Mouse (Mus musculus): Measurements from ENCODE around the gene Rmnd5b.
A peak's percentile ranks its signal among the peaks of the same experiment; 100 is the strongest.
"Not testable (repeated sequence)": the region's sequence is repeated elsewhere in the genome, so short reads cannot be mapped to it uniquely, and the experiment has no call there.

Rmnd5b gene

GRCm38 (mm10) chr11:51649111-51649888 is 13.6 kb upstream of the Rmnd5b start:
- DNase-seq, result peak; percentile 31 to 37

GRCm38 (mm10) chr11:51648566-51648965 is 12.9 kb upstream of the Rmnd5b start:
- DNase-seq, result peak; percentile 59 to 74

- peak; percentile 47 to 59 for DNase-seq
Measured at GRCm38 (mm10) chr11:51646751-51647667, 11.3 kb upstream of the Rmnd5b start.

GRCm38 (mm10) chr11:51646245-51646644 is 10.5 kb upstream of the Rmnd5b start:
- no peak for DNase-seq

DNA sequence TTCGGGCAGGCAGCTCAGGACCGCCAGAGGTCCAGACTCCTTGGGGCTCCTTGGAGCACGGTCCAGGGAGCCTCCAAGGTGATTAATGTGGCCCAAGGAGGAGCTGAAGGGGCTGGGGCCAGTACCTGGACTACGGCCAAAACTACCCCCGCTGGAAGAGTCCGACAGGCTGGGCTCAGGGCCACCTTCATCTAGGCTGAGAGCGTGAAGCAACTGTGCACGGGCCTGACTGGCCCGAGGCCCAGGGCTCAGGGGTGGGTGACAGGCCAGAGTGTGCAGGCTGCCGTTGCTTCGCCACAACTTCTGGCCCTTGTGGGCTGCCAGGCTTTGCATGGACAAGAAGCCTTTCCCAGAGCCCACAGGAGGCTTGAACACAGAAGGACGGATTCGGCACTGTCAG is 9.6 kb upstream of the Rmnd5b start:
- peak; percentile 25 to 37 for DNase-seq

DNA sequence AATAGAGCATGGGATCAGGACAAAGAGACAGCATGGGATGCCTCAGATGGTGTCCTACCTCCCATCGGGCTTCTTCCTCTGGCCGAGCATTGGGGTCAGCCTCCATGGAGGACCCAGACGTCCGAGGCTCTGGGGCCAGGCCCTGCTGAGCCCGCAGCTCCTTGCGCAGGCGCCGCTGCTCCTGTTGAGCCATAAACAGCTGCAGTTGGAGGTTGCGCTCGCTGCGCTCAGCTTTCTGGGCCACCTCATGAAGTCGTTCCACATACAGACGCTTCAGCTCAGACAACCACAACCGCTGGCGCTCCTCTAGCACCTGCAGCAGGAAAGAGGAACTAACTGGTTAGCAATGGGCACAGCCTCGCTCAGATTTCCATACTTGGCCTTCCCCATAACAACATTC is 8.5 kb upstream of the Rmnd5b start:
- no peak for DNase-seq

DNA sequence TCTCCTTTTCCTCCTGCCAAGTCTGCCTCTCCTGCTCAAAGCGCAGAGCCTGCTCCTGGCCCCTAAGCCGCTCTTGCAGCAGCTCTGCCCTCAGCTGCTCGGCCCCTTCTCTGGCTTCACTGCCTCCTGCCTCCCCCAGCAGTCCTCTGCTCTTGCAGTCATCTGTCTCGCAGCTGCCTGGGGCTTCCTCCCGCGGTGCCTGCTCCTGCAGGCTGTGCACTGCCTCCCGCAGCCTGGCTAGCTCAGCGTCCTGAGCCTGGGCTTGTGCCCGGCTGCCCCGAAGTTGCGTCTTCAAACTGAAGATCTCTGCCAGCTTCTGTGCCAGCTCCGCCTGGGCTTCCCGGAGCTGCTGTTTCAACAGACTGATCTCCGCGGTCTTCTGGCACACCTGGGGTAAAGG is 8.1 kb upstream of the Rmnd5b start:
- DNase-seq, result no peak

DNA sequence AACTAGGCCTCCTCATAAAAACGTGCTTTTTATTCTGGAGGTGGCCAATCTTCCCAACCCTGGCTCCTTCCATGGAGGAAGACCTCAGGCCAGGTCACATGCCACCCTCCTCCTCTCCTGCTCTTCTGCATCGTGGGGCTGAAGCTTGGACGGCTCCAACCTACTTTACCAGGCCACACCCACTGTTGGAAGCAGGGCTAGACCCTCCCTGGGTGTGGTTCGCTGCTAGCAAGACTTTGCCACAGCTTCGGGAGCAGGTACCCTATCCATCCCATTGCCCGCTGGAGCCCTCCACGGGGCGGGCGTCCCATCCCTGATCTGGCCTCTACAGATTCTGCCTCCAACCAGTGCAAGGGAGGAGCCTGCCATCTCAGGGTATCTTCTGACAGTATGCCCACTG is 7.5 kb upstream of the Rmnd5b start:
- no peak for DNase-seq

GRCm38 (mm10) chr11:51640748-51641147 is 5.1 kb upstream of the Rmnd5b start:
- no peak for DNase-seq

DNA sequence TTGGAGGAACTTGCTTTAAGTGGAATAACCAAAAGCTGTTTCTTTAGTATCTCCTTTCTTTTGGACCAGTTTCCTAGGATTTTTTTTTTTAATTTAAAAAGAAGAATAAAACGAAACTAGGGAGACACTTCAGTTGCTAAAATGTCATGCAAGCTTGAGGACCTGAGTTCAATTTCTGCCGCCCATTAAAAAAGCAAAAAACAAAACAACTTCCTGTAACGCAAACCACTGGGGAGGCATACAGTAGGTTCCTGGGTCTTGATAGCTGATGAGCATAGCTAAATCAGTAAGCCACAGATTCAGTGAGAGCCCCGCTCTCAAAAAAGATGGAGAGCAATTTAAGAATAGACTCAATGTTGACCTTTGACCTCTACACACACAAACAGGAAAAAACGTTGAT is 2.8 kb upstream of the Rmnd5b start:
- DNase-seq, result no peak

DNA sequence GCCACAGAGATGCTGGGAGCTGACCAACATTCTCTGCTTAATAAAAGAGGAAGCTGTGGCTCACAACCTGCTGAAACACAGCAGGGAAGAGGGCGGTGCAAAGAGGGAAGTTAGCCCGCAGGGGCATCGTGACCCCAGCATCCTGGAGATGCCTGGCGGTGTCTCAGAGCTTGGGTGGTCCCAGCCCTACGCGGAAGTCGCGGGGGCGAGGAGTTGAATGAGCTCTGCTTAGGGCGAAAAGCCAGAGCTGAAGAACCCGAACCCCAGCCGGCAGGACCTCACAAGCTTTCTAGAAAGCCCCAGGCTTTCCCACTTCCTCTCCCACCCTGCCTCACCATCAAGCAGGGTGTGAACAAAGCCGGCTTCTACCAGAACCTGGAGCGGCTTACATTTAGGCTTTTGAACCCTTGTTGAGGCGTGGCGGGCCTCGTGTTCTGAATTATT is 2.3 kb upstream of the Rmnd5b start:
- DNase-seq, result peak; percentile 67 to 77

DNA sequence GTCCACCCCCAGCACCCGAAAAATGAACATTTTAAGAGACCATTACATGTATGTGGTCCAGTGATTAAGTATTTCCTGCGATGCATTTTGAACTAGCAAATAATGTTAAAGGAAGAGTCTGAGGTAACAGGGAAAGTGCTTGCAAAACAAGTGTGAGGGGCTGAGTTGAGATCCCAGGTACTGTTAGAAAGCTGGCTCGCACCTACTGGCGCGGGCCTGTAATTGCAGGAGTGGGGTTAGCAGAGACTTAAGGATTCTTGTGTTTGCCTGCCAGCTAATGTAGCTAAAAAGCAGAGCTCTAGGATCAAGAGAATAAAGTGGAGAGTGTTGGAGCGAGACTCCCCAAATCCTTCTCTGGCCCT is 608 bp upstream of the Rmnd5b start:
- DNase-seq, result peak; percentile 75 to 84

GRCm38 (mm10) chr11:51635127-51635524 is 570 bp downstream of the Rmnd5b start:
- DNase-seq, result no peak

- DNase-seq, result no peak
Measured at GRCm38 (mm10) chr11:51633721-51634120, 2.0 kb downstream of the Rmnd5b start.

GRCm38 (mm10) chr11:51633200-51633599 is 2.5 kb downstream of the Rmnd5b start:
- not testable (repeated sequence) for DNase-seq

DNA sequence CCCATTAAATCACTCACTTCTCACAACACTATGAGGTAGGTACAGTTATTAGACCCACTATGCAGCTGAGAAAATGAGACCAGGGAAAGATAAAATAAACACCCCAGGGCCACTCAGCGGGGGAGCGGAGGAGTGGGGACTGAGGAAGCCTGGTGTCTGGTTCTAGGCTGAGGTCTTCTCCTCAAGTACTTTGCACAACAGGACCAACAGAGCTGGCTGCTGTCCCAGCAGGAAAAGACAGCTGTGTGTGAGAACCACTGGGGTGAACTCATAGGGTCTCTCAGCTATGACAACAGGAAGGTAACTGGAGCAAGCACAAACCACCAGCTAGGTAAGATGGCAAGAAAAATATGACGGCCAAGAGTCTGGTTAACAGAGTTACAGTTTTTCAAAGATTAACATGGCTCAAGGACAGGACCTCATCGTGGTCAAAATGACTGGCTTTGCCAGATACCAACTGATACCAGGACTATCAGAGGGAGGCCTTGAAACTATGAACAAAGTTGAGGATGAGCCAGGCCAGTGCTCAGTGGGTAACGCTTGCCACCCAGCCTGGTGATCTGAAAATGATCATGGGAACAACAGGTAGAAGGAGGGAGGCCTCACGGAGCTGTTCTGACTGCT is 3.5 kb downstream of the Rmnd5b start:
- peak; percentile 21 to 45 for DNase-seq

GRCm38 (mm10) chr11:51629651-51630314 is 5.9 kb downstream of the Rmnd5b start:
- no peak for DNase-seq

DNA sequence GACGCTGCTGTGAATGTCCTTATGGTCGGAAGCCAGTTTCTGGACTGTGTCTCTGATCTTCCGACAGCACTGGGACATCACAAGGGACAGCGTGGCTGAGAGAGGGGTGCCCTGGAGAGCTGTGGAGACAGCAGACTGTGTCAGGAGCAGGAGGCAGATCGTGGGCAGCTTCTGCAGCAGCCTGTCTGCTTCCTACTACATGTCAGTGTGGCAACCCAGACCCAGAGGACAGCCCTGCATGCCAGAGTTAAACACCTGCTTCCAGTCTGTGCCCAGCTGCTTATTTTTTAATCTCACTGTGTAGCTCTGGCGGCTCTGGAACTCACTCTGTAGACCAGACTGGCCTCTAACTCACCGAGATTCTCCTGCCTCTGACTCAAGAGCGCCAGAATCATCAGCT is 7.8 kb downstream of the Rmnd5b start:
- DNase-seq, result no peak

DNA sequence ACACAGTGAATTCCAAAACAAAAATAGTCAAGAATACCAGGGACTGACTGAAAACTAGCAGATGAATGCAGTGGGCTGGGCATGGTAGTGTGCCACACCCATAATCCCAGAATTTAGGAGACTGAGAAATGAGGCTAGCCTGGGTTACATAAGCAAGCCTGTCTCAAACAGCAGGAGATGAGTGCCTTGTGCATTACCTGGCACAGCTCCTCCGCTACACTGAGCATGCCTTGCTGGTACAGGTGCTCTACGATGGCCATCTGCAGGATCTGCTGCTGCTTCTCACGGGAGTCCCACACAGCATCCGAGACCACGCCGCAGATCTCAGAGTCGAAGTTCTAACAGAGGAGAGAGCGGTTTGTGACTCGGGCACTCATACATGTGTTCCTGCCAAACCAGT is 8.3 kb downstream of the Rmnd5b start:
- no peak for DNase-seq

DNA sequence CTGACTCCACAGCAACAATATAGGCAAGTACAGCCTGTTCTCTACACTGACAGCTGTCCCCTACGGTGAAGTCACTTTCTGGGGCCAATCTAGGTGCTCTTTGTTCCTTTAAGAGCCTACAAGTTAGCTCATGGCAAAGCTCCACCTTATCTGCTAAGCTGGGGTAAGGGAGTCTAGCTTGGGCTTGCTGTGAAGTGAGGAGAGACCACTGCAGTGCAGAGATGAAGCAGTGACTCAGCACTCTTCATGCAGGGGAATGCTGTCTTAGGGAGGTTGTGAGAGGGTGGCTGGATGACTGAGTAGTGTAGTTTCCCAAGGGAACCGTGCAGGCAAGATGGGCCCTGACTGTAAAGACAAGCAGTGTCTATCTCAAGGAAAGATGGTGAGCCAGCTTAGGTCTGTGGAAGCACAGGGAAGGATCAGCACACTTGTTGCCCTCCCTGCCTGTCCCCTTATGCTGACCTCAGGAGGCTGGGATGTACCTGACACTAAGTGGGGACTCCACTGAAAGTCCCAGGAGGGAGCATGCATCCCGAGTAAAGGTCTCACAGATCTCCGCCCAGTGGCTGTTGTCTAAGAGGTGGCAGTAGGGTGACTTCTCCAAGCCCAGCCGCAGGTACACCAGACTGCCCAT is 10.4 kb downstream of the Rmnd5b start:
- DNase-seq, result no peak

- DNase-seq, result no peak
Measured at GRCm38 (mm10) chr11:51622971-51623491, 12.7 kb downstream of the Rmnd5b start.

- DNase-seq, result no peak
Measured at GRCm38 (mm10) chr11:51621776-51622175, 13.9 kb downstream of the Rmnd5b start.
